Mouse (Mus musculus): ENCODE measurements at regions not wholly inside any gene's neighbourhood (a gene's known extent, or its start where the extent isn't known, plus 50 kb on each side); places are given as distances from the start of the nearest gene placed in this dataset.

GRCm38 (mm10) chr13:15891403-15891802 is 120.2 kb upstream of the Inhba start:
- H3K36me3 ChIP-seq (ENCODE audit: insufficient read depth), result no peaks in the 10 kb centered on the region
- no peak overlapping the region for H3K27ac ChIP-seq (ENCODE audit: low read depth)
- H3K4me3 ChIP-seq (ENCODE audit: low read depth, low read length), result no peak overlapping the region
- no peaks in the 10 kb centered on the region for H3K27me3 ChIP-seq (ENCODE audit: insufficient read depth, low read length)
- H3K4me2 ChIP-seq, result no peak overlapping the region
- no peak for DNase-seq
- H3K9ac ChIP-seq, result no peak overlapping the region
- H3K9me3 ChIP-seq (ENCODE audit: low read depth, low read length), result no peaks in the 10 kb centered on the region
- no peaks in the 10 kb centered on the region for H3K4me1 ChIP-seq (ENCODE audit: insufficient read depth)
- ATAC-seq (ENCODE audit: insufficient read depth), result no peak
- TF ChIP-seq CTCF (IDR thresholded peaks at IDR 0.05; ENCODE audit: low read depth), result no peak

GRCm38 (mm10) chr13:15898201-15898600 is 113.5 kb upstream of the Inhba start:
- H3K36me3 ChIP-seq (ENCODE audit: insufficient read depth), result no peaks in the 10 kb centered on the region
- H3K9me3 ChIP-seq (ENCODE audit: low read depth, low read length), result no peaks in the 10 kb centered on the region
- H3K27ac ChIP-seq (ENCODE audit: low read depth), result no peak overlapping the region
- H3K9ac ChIP-seq, result no peak overlapping the region
- 66% methylated on average over 1 of the region's 1 CpGs for WGBS
- DNase-seq (no peak), ATAC-seq (ENCODE audit: insufficient read depth) (no peak)
- no peak overlapping the region for H3K4me2 ChIP-seq
- no peaks in the 10 kb centered on the region for H3K4me1 ChIP-seq (ENCODE audit: insufficient read depth)
- no peaks in the 10 kb centered on the region for H3K27me3 ChIP-seq (ENCODE audit: insufficient read depth, low read length)
- TF ChIP-seq CTCF (IDR thresholded peaks at IDR 0.05; ENCODE audit: low read depth), result no peak
- H3K4me3 ChIP-seq (ENCODE audit: low read depth, low read length), result no peak overlapping the region

- H3K36me3 ChIP-seq (ENCODE audit: insufficient read depth), result no peaks in the 10 kb centered on the region
- no peak overlapping the region for H3K4me3 ChIP-seq (ENCODE audit: low read depth, low read length)
- DNase-seq (peak; percentile 55), ATAC-seq (ENCODE audit: insufficient read depth) (peak; percentile 75)
- H3K9ac ChIP-seq, result no peak overlapping the region
- H3K9me3 ChIP-seq (ENCODE audit: low read depth, low read length), result no peaks in the 10 kb centered on the region
- TF ChIP-seq CTCF (IDR thresholded peaks at IDR 0.05; ENCODE audit: low read depth), result no peak
- no peak overlapping the region for H3K27ac ChIP-seq (ENCODE audit: low read depth)
- no peak overlapping the region for H3K4me2 ChIP-seq
- WGBS, result 28% methylated on average over 7 of the region's 7 CpGs
- no peaks in the 10 kb centered on the region for H3K27me3 ChIP-seq (ENCODE audit: insufficient read depth, low read length)
- H3K4me1 ChIP-seq (ENCODE audit: insufficient read depth), result no peaks in the 10 kb centered on the region
Observed at GRCm38 (mm10) chr13:15901710-15902675, 109.7 kb upstream of the Inhba start.

DNA sequence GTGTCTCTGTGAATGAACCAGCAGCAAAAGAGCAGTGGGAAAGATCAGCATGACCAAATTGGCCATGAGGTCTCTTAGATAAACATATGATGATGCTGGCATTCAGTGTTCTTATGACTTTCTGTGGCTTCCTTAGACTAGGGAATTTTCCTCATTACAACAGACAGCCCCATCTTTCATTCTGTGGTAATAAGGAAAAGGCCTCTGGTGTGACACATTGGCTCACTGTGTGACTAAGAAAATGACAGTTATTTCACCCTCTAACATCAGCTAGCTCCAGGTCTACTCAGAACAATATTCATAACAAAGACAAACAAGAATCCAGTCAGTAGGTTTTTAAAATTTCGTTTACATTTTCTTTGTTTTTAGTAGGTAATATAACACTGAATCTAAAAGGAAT is 103.8 kb upstream of the Inhba start:
- no peak overlapping the region for H3K9ac ChIP-seq
- 62% methylated on average over 1 of the region's 1 CpGs for WGBS
- ATAC-seq (ENCODE audit: insufficient read depth) (no peak), DNase-seq (no peak)
- no peaks in the 10 kb centered on the region for H3K4me1 ChIP-seq (ENCODE audit: insufficient read depth)
- no peaks in the 10 kb centered on the region for H3K27me3 ChIP-seq (ENCODE audit: insufficient read depth, low read length)
- H3K4me2 ChIP-seq, result no peak overlapping the region
- no peaks in the 10 kb centered on the region for H3K36me3 ChIP-seq (ENCODE audit: insufficient read depth)
- H3K9me3 ChIP-seq (ENCODE audit: low read depth, low read length), result no peaks in the 10 kb centered on the region
- H3K4me3 ChIP-seq (ENCODE audit: low read depth, low read length), result no peak overlapping the region
- TF ChIP-seq CTCF (IDR thresholded peaks at IDR 0.05; ENCODE audit: low read depth), result no peak
- H3K27ac ChIP-seq (ENCODE audit: low read depth), result no peak overlapping the region

DNA sequence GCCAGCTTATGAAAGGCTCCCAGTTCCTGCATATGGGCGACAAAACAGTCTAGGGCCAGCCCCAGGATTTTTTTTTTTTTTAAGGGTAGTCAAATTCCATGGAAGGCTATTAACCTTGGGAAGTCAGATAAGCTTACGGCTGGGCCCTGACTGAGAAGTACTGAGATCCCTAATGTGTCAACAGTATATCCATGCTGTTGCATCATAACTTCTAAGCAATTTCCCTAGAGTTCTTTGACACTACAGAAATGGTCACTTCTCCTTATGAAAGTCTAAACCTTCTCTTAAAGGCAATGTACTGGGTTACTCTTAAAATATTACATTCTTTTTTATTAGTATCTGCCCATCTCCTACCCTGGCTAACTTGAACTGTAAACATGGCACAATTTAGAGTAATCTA is 101.1 kb upstream of the Inhba start:
- no peak overlapping the region for H3K27ac ChIP-seq (ENCODE audit: low read depth)
- no peak for TF ChIP-seq CTCF (IDR thresholded peaks at IDR 0.05; ENCODE audit: low read depth)
- no peaks in the 10 kb centered on the region for H3K27me3 ChIP-seq (ENCODE audit: insufficient read depth, low read length)
- no peak for ATAC-seq (ENCODE audit: insufficient read depth)
- H3K9me3 ChIP-seq (ENCODE audit: low read depth, low read length), result no peaks in the 10 kb centered on the region
- WGBS, result 31% methylated on average over 2 of the region's 2 CpGs
- no peak for DNase-seq
- H3K4me3 ChIP-seq (ENCODE audit: low read depth, low read length), result no peak overlapping the region
- H3K4me1 ChIP-seq (ENCODE audit: insufficient read depth), result no peaks in the 10 kb centered on the region
- no peak overlapping the region for H3K9ac ChIP-seq
- no peaks in the 10 kb centered on the region for H3K36me3 ChIP-seq (ENCODE audit: insufficient read depth)
- H3K4me2 ChIP-seq, result no peak overlapping the region

DNA sequence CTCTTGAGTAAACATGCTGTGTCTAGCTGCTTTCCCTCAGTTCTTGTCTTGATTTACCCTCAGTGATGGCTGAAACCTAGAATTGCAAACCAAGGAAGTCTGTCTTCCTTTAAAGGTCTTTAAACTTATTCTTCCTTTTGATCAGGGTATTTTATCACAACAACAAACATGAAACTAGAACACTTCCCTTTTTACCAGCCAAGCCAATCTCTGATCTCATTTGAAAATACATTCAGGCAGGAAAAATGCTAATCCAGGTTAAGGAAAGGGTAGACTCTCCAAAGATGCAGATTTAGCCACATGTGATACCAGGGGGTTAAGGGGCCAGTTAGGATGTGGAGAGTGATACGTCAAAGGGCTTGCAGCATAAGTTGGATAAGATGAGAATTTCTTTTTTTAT is 100.4 kb upstream of the Inhba start:
- Histone ChIP-seq H3K9ac (no peak overlapping the region), H3K4me3 (ENCODE audit: low read depth, low read length) (no peak overlapping the region), H3K27me3 (ENCODE audit: insufficient read depth, low read length) (no peaks in the 10 kb centered on the region), H3K9me3 (ENCODE audit: low read depth, low read length) (no peaks in the 10 kb centered on the region), H3K4me1 (ENCODE audit: insufficient read depth) (no peaks in the 10 kb centered on the region), H3K4me2 (no peak overlapping the region), H3K27ac (ENCODE audit: low read depth) (no peak overlapping the region), H3K36me3 (ENCODE audit: insufficient read depth) (no peaks in the 10 kb centered on the region)
- no peak for DNase-seq
- WGBS, result 88% methylated on average over 1 of the region's 1 CpGs
- TF ChIP-seq CTCF (IDR thresholded peaks at IDR 0.05; ENCODE audit: low read depth), result no peak
- no peak for ATAC-seq (ENCODE audit: insufficient read depth)

DNA sequence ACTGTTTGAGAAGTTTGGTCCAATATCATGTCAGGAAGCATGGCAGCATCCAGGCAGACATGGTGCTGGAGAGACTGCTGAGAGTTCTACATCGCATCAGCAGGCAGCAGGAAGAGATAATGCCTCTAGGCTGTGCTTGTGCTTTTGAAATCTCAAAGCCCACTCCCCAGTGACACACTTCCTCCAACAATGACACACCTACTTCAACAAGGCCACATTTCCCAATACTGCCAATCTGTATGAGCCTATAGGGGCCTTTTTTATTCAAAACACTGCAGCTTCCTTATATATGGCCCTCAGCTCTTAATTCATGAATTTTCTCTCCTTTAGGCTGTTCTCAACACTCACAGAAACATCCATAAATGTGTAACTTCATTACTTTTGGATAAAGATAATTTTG is 97.4 kb upstream of the Inhba start:
- Histone ChIP-seq H3K36me3 (ENCODE audit: insufficient read depth) (no peaks in the 10 kb centered on the region), H3K4me3 (ENCODE audit: low read depth, low read length) (no peak overlapping the region), H3K9me3 (ENCODE audit: low read depth, low read length) (no peaks in the 10 kb centered on the region), H3K4me1 (ENCODE audit: insufficient read depth) (no peaks in the 10 kb centered on the region), H3K9ac (no peak overlapping the region), H3K27ac (ENCODE audit: low read depth) (no peak overlapping the region), H3K4me2 (no peak overlapping the region), H3K27me3 (ENCODE audit: insufficient read depth, low read length) (no peaks in the 10 kb centered on the region)
- WGBS, result 75% methylated on average over 1 of the region's 1 CpGs
- DNase-seq (no peak), ATAC-seq (ENCODE audit: insufficient read depth) (no peak)
- TF ChIP-seq CTCF (IDR thresholded peaks at IDR 0.05; ENCODE audit: low read depth), result no peak
